Mouse (Mus musculus) Patski (cell line): ENCODE results near the gene Ftl1. TPM values are rescaled to one million over a fixed set of nuclear protein-coding genes. Genes with fewer than 3 reads are reported as not detected.
"Not testable (repeated sequence)": the region's sequence is repeated elsewhere in the genome, so short reads cannot be mapped to it uniquely, and the experiment has no call there.

Source experiments
- ATAC-seq: fragments of 100-300 bp; one replicate; pipeline ENCODE4 v1.8.0; 2021
- CTCF ChIA-PET: fragments of 350-600 bp; sonication (Branson Sonifier 250); formaldehyde crosslinking; loops from one replicate; lab custom pipeline; 2022; ENCODE audit warnings: inconsistent platforms; lab: Charles Lee
- POLR2A ChIA-PET: fragments of 350-600 bp; sonication (Branson Sonifier 250); formaldehyde crosslinking; loops from one replicate; lab custom pipeline; 2022; ENCODE audit warnings: antibody characterized with exemption, inconsistent platforms; lab: Charles Lee
- DNase-seq: peaks from one replicate; pipeline ENCODE4 v3.0.0-alpha.2; 2011; ENCODE audit warnings: low read depth, low spot score
- H3K27me3 ChIP-seq: fragments of 371-371 bp; one replicate; pipeline ENCODE4 v1.5.1; 2021
- CTCF ChIP-seq: fragments of 100-300 bp; IDR thresholded peaks from one replicate; pipeline ENCODE4 v1.5.1; 2021
- in situ Hi-C: fragments of 300-500 bp; cut with MboI; formaldehyde crosslinking; loops from 3 replicates; pipeline ENCODE4 v1.11.1; 2018; ENCODE audit warnings: low pct_unique_long_range_greater_than_20kb, mixed read lengths
- polyA plus RNA-seq: library from polyadenylated mRNA; unstranded; gene quantifications from one replicate; pipeline ENCODE4 v1.2.3, GENCODE M21; 2021

Gene Ftl1
- 15.6 TPM for polyA plus RNA-seq

DNA sequence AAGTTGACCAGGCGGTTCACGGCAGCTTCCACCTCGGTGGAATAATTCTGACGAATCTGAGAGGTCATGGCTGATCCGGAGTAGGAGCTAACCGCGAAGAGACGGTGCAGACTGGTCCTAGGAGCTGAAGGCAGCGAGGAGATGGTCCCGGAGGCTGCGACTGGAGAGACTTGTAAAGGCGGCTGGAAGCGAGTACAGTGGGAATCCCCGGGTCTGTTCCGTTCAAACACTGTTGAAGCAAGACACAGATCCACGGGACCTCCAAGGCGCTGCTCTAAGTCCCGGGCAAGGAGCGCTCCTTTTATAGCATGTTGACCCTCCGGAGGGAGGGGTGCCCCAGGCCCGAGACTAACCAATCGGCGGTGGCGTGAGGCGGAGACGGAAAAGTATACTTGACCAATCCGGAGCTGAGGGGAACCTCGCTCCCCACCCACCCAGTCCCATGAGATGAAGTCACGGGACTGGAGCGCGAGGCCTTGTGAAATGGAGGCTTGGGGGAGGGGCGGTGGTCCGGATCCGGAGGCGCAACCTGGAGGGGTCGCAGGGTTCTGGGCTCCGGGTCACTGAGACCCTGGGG is at the start of gene Ftl1:
Gene Ftl1 (minus strand): TSS at position 321 of the 577 bp plus-strand sequence.
- in situ Hi-C loops, H3K27me3 ChIP-seq, POLR2A ChIA-PET: not testable (repeated sequence)
- peak; percentile 88 for DNase-seq
- CTCF ChIA-PET: interaction anchor here (0.7 kb wide), 1 partner anchor 223 kb away, joined by 3 read pairs; no protein-coding TSS in a partner anchor
- ATAC-seq: peak; percentile 77

DNA sequence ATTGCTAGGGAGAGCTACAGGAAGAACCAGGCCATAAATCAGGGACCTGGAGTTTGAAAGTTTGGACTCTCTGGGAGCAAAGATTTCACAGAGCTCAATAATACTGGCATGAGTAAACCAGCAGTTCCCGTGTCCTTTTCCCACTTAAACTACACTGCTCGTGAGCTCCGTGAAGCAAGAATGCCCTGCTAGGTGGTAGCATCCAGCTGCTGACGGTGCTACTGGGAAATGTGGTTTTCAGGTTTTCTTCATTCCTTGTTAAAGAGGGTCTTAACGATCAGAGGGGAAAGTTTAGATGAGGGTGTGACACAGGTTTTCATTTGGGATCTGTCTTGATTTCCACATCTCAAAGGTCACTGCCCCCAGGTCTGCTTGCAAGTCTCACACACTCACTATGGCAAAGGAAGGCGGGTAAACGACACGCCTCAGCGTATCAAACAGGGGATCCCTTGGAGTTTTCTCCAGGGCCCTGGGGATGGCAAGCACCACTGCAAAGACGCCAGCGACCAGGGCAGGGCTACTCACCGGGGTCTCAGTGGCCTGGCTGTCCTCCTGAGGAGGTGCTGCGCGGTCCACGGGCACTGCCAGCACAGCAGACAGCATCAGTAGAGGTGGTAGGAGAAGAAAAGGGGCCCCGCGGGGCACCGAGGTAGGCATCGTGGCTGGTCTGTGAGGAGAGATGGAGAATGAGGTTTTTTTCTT is 49.6 kb upstream of the Ftl1 start:
- CTCF ChIA-PET: interaction anchor here (0.7 to 1.1 kb wide), 2 partner anchors 32 to 38 kb away, joined by 3 read pairs; no protein-coding TSS in a partner anchor
- in situ Hi-C loops: no loop called here
- ATAC-seq (peak; percentile 14), DNase-seq (no peak)
- no peak for TF ChIP-seq CTCF
- POLR2A ChIA-PET: interaction anchor here (1.4 kb wide), 1 partner anchor 16 kb away, joined by 5 read pairs; no protein-coding TSS in a partner anchor
- no peaks in the 10 kb centered on the region for H3K27me3 ChIP-seq

DNA sequence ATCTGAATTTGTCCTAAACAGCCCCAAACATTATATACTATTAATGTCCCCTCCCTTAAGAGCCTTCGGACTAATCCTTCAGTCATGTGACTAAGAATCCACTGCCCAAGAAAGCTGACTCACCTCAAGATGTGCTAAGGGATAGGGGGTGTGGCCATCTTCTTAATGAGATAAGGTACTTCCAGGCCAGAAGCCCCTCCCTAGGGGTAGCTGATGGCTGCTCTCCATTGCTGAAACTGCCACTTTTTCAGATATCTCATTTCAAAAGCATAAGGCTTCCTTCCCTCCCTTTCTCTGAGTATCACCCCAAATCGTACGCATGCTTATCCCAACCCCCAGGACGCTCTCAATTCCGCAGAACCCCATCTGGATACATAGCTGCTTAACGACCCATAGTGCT is 48.9 kb upstream of the Ftl1 start:
- DNase-seq: no peak
- no peaks in the 10 kb centered on the region for H3K27me3 ChIP-seq
- in situ Hi-C loops: no loop called here
- ATAC-seq: no peak
- ChIA-PET POLR2A (interaction anchor here (1.4 kb wide), 1 partner anchor 17 kb away, joined by 5 read pairs; no protein-coding TSS in a partner anchor), CTCF (interaction anchor here (0.7 to 1.1 kb wide), 3 partner anchors 16 to 38 kb away, joined by 3 read pairs; no protein-coding TSS in a partner anchor)
- TF ChIP-seq CTCF: no peak

DNA sequence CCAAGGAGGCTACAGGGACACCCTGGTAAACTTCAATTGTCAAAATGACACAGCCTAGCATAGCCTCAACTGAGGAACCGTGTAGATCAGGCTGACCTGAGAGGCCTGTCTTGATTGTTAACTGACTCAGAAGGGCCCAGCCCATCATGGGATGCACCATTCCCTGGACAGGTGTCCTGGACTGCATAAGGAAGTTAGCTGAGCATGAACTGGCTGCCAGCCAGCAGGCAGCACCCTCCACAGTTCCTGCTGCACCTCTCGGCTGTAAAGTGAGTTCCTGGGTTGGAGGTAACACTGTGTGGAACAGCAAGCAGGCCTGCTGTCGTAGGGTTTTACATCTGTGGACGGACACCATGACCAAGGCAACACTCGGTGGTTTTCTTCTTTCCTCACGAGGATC is 47.9 kb upstream of the Ftl1 start:
- DNase-seq (no peak), ATAC-seq (no peak)
- H3K27me3 ChIP-seq: no peaks in the 10 kb centered on the region
- POLR2A ChIA-PET: interaction anchor here (0.6 kb wide), 1 partner anchor 197 kb away, joined by 3 read pairs; the partner anchor contains the start of gene Dbp
- no peak for TF ChIP-seq CTCF
- in situ Hi-C loops: no loop called here
- CTCF ChIA-PET: no interaction called here

DNA sequence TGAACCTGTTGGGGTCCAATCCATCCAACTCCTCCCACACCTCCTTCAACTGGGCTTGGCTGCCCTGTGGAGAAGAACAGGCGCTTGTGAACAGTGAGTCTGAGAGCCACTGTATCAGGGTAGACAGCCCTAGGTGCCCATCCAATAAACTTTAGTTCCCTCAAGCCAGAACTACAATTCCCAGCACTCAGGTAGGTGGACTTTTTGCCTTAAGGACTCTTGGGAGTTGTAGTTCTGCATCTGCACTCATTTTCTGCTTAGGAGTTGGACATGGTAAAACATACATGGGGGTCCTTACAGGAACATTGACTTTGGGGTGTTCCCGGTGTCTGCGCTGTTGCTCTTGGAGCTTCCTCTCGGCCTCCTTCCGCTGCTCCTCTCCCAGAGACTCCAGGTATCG is 38.7 kb upstream of the Ftl1 start:
- no peak for TF ChIP-seq CTCF
- POLR2A ChIA-PET: no interaction called here
- in situ Hi-C loops: no loop called here
- ATAC-seq (no peak), DNase-seq (no peak)
- CTCF ChIA-PET: no interaction called here
- no peaks in the 10 kb centered on the region for H3K27me3 ChIP-seq

DNA sequence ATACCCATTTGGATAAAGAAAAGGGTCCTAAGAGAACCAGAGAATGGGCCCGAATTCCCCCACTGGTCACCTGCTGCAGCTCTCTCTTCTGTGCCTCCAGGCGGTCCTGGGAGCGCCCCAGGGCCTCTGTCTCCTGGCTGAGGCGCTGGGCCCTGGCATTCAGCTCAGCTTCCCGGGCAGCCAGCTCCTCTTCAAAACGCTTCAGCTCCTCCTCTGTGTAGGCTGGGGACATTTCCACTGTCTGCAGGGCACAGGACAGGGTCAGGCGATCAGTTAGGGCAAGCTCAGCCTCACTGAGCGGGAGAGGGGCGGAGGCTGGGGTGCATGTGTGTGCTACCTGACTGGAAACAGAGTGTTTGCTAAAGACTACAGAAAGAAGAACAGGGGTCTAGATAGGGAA is 34.9 kb upstream of the Ftl1 start:
- no peaks in the 10 kb centered on the region for H3K27me3 ChIP-seq
- ATAC-seq: no peak
- in situ Hi-C loops: no loop called here
- CTCF ChIA-PET: interaction anchor here (1.1 to 2.1 kb wide), 3 partner anchors 17 to 24 kb away, joined by 3 to 6 read pairs (median 5); no protein-coding TSS in a partner anchor
- no peak for DNase-seq
- POLR2A ChIA-PET: no interaction called here
- no peak for TF ChIP-seq CTCF

DNA sequence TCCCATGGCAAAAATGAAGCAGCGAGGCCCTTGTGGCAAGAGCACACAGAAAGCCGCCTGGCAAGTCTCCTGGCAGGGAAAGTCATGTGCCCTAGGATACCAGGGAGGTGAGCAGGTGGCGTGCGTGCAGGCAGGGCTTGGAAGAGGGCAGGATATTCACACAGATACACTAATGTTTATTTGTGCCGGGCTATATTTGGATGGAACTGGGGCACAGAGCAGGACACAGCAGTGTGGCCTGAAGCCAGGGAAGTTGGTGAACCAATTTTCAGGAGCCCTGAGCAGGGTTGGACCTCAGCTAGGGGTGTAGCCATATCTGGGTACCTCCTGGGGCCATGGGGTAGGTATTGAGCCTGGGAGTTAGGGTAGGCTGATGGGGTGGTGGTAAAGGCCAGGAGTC is 33.3 kb upstream of the Ftl1 start:
- DNase-seq (no peak), ATAC-seq (no peak)
- TF ChIP-seq CTCF: no peak
- in situ Hi-C loops: no loop called here
- ChIA-PET CTCF (interaction anchor here (1.3 to 2.1 kb wide), 3 partner anchors 16 to 63 kb away, joined by 3 to 6 read pairs (median 4); no protein-coding TSS in a partner anchor), POLR2A (interaction anchor here (0.6 kb wide), 1 partner anchor 30 kb away, joined by 3 read pairs; no protein-coding TSS in a partner anchor)
- no peaks in the 10 kb centered on the region for H3K27me3 ChIP-seq

DNA sequence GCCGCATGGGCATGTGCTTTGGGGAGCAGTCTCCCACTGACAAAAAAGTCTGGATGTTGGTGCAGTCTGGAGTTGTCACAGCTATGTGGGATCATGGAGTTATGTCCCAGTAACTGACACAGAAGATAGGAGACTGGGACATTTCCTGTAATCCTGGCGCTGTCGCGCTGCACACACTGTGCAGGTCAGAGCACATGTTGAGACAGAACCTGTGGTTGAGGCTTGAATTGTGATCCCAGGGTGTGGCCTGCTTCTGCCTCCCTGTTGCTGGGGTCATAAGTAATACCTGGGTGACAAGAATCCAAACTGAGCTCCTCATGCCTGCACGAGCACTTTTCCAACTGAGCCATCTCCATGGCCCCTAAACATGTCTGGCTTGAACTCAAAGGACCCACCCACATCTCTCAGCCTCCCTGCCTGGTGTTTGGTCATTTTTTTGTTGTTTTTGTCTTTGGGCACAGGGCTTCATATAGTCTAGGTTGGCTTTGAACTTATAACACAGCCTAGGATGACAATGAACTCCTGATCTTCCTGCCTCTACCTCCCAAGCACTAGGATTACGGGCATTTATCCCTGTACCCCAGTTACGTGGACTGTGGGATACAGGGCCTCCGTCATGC is 32.7 kb upstream of the Ftl1 start:
- H3K27me3 ChIP-seq: no peaks in the 10 kb centered on the region
- ChIA-PET CTCF (interaction anchor here (0.9 to 1.4 kb wide), 2 partner anchors 16 kb away, joined by 3 to 4 read pairs; no protein-coding TSS in a partner anchor), POLR2A (no interaction called here)
- DNase-seq (no peak), ATAC-seq (no peak)
- no peak for TF ChIP-seq CTCF
- in situ Hi-C loops: no loop called here

DNA sequence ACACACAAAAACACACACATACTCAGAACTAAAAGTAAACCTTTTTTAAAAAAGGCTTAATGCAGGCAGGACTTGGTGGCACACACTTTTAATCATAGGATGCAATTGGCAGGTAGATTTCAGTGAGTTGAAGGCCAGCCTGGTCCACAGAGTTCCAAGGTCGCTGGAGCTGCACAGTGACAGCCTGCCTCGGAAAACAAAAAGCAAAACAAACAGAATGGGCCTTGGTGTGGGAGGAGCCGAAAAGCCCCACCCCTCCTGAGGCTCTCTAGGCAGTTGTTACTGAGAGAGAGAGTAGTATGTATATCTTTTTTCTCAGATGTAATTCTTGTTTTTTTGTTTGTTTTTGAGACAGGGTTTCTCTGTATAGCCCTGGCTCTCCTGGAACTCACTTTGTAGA is 31.6 kb upstream of the Ftl1 start:
- CTCF ChIA-PET: interaction anchor here (0.8 to 1.3 kb wide), 2 partner anchors 10 to 70 kb away, joined by 3 read pairs; partner anchors contain the start of gene Tulp2
- TF ChIP-seq CTCF: no peak

DNA sequence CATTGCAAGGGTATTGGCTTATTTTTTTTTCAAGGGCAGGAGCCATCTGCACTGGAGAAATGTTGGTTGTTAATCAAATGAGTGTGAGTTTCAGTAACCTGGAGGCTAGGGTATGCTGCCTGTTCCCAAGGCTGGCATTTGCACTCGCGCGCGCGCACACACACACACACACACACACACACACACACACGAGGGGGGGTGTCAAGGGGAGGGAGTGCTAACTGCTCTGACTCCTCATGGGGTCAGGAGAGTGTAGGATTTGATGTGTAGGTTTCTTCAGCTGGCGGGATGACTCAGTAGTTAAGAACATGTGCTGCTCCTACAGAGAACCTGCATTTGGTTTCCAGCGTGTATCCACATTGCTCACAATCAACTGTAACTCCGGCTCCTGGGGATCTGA is 31.1 kb upstream of the Ftl1 start:
- ATAC-seq (no peak), DNase-seq (no peak)
- ChIA-PET POLR2A (no interaction called here), CTCF (interaction anchor here (0.8 to 1.3 kb wide), 2 partner anchors 10 to 70 kb away, joined by 3 read pairs; partner anchors contain the start of gene Tulp2)
- no peaks in the 10 kb centered on the region for H3K27me3 ChIP-seq
- in situ Hi-C loops: no loop called here
- no peak for TF ChIP-seq CTCF

More for the DNA sequence above, 31.6 kb upstream of the Ftl1 start:
- ATAC-seq (no peak), DNase-seq (no peak)
- POLR2A ChIA-PET: interaction anchor here (0.6 kb wide), 1 partner anchor 55 kb away, joined by 7 read pairs; no protein-coding TSS in a partner anchor
- in situ Hi-C loops: no loop called here
- H3K27me3 ChIP-seq: no peaks in the 10 kb centered on the region
